Mouse (Mus musculus) kidney, adult 2 months (tissue): Measurements from ENCODE around the gene Acot8. TPM values are rescaled to one million over a fixed set of nuclear protein-coding genes. Genes with fewer than 3 reads are reported as not detected.

ENCODE experiments used
- DNase-seq: peaks from one replicate; pipeline ENCODE4 v3.0.0; 2021
- H3K27ac ChIP-seq: fragments of 200-500 bp; 2 replicates; pipeline ENCODE4 v1.5.1; 2012; ENCODE audit warnings: low read depth, low read length, control low read depth, inconsistent platforms; ENCODE audit not compliant: insufficient read depth
- H3K27me3 ChIP-seq: fragments of 200-500 bp; replicated peaks from 2 replicates; pipeline ENCODE4 v1.6.1; 2012; ENCODE audit warnings: mild to moderate bottlenecking, moderate library complexity, low read length, inconsistent platforms; ENCODE audit not compliant: control insufficient read depth, insufficient read depth
- H3K36me3 ChIP-seq: fragments of 200-500 bp; 2 replicates; pipeline ENCODE4 v1.6.1; 2012; ENCODE audit warnings: mild to moderate bottlenecking, moderate library complexity, low read length, inconsistent platforms; ENCODE audit not compliant: control insufficient read depth, insufficient read depth
- H3K4me1 ChIP-seq: fragments of 200-500 bp; 2 replicates; pipeline ENCODE4 v1.6.1; 2011; ENCODE audit warnings: low read length; ENCODE audit not compliant: control insufficient read depth, insufficient read depth
- H3K4me3 ChIP-seq: fragments of 200-500 bp; 2 replicates; pipeline ENCODE4 v1.5.1; 2011; ENCODE audit warnings: mild to moderate bottlenecking, low read depth, low read length, control low read depth; ENCODE audit not compliant: insufficient read depth
- CTCF ChIP-seq: fragments of 200-500 bp; conservative IDR thresholded peaks from 2 replicates; pipeline ENCODE4 v1.5.1; 2011; ENCODE audit warnings: low read depth, mild to moderate bottlenecking, control low read depth, low read length, moderate library complexity, mixed read lengths; ENCODE audit not compliant: insufficient read depth, insufficient read length
- POLR2A ChIP-seq: fragments of 200-500 bp; IDR thresholded peaks from one replicate; pipeline ENCODE4 v1.6.1; 2011; ENCODE audit warnings: low read depth, low read length, control low read depth
- WGBS: fragments of 180-500 bp; shearing (Covaris S2); methylation state at CpG from one replicate; pipeline ENCODE4 v1.1.7; 2018; 5-methylcytosine and 5-hydroxymethylcytosine counted together
- polyA plus RNA-seq: library from polyadenylated mRNA; depleted of rRNA; stranded (reverse); fragments of >200 nt; gene quantifications from 2 replicates; pipeline ENCODE4 v1.2.3, GENCODE M21; 2012

Gene Acot8
- polyA plus RNA-seq, 1 experiment = 68.4 TPM

- no peaks in the 10 kb centered on the region for H3K27me3 ChIP-seq
- no peak overlapping the region for H3K4me3 ChIP-seq
- TF ChIP-seq CTCF = no peak
- TF ChIP-seq POLR2A = no peak
- WGBS = 82% methylated on average over 11 of the region's 11 CpGs
- DNase-seq = no peak
- H3K36me3 ChIP-seq = peaks cover 7% of the 10 kb centered on the region; the same call in 1 of the 2 replicates
- no peak overlapping the region for H3K27ac ChIP-seq
- no peaks in the 10 kb centered on the region for H3K4me1 ChIP-seq
These were observed 46.8 kb downstream of the Acot8 start for GRCm38 (mm10) chr2:164757841-164758240.

GRCm38 (mm10) chr2:164754800-164755199 is 49.9 kb downstream of the Acot8 start:
- peaks cover 7% of the 10 kb centered on the region for H3K36me3 ChIP-seq
- TF ChIP-seq POLR2A = no peak
- TF ChIP-seq CTCF = no peak
- H3K4me3 ChIP-seq = no peak overlapping the region
- no peaks in the 10 kb centered on the region for H3K27me3 ChIP-seq
- 73% methylated on average over 2 of the region's 2 CpGs for WGBS
- H3K4me1 ChIP-seq = no peaks in the 10 kb centered on the region
- DNase-seq = no peak
- H3K27ac ChIP-seq = no peak overlapping the region

- TF ChIP-seq POLR2A (no peak), CTCF (no peak)
- no peak for DNase-seq
- Histone ChIP-seq H3K27ac (no peak overlapping the region), H3K27me3 (no peaks in the 10 kb centered on the region), H3K36me3 (peaks cover 7% of the 10 kb centered on the region), H3K4me1 (no peaks in the 10 kb centered on the region), H3K4me3 (no peak overlapping the region)
- WGBS = 71% methylated on average over 11 of the region's 11 CpGs
These were observed 50.6 kb downstream of the Acot8 start for GRCm38 (mm10) chr2:164754105-164754504.

GRCm38 (mm10) chr2:164752454-164752853 is 52.2 kb downstream of the Acot8 start:
- Histone ChIP-seq H3K36me3 (peaks cover 5% of the 10 kb centered on the region), H3K27ac (no peak overlapping the region), H3K4me3 (no peak overlapping the region), H3K27me3 (no peaks in the 10 kb centered on the region), H3K4me1 (no peaks in the 10 kb centered on the region)
- WGBS = 85% methylated on average over 2 of the region's 2 CpGs
- TF ChIP-seq CTCF (no peak), POLR2A (no peak)
- no peak for DNase-seq

GRCm38 (mm10) chr2:164748991-164749390 is 55.7 kb downstream of the Acot8 start:
- no peaks in the 10 kb centered on the region for H3K27me3 ChIP-seq
- DNase-seq = no peak
- WGBS = 85% methylated on average over 6 of the region's 6 CpGs
- TF ChIP-seq CTCF (no peak), POLR2A (no peak)
- no peak overlapping the region for H3K4me3 ChIP-seq
- peaks cover 9% of the 10 kb centered on the region; the same call in 1 of the 2 replicates for H3K4me1 ChIP-seq
- H3K36me3 ChIP-seq = no peaks in the 10 kb centered on the region; the same call in 1 of the 2 replicates
- H3K27ac ChIP-seq = no peak overlapping the region

- no peak for TF ChIP-seq CTCF
- no peak for TF ChIP-seq POLR2A
- no peaks in the 10 kb centered on the region; the same call in 1 of the 2 replicates for H3K36me3 ChIP-seq
- H3K4me3 ChIP-seq = no peak overlapping the region
- 80% methylated on average over 4 of the region's 4 CpGs for WGBS
- H3K27ac ChIP-seq = no peak overlapping the region
- no peaks in the 10 kb centered on the region for H3K27me3 ChIP-seq
- H3K4me1 ChIP-seq = peaks cover 9% of the 10 kb centered on the region; the same call in 1 of the 2 replicates
- DNase-seq = no peak
These were observed 56.5 kb downstream of the Acot8 start for GRCm38 (mm10) chr2:164748191-164748590.

GRCm38 (mm10) chr2:164746693-164747092 is 58.0 kb downstream of the Acot8 start:
- Histone ChIP-seq H3K4me3 (peak overlapping the region; percentile 72), H3K4me1 (peaks cover 9% of the 10 kb centered on the region; the same call in 1 of the 2 replicates), H3K27ac (no peak overlapping the region), H3K27me3 (no peaks in the 10 kb centered on the region), H3K36me3 (no peaks in the 10 kb centered on the region)
- TF ChIP-seq POLR2A (no peak), CTCF (no peak)
- WGBS = 27% methylated on average over 8 of the region's 8 CpGs
- no peak for DNase-seq
